Mouse (Mus musculus): ENCODE data around the gene Olfr66.

Gene Olfr66

GRCm38 (mm10) chr7:103886152-103886551 is at the start of gene Olfr66:
TSS of gene Olfr66 (minus strand) at chr7:103886252.
- no peak for DNase-seq (ENCODE audit: low read depth, low spot score)

DNA sequence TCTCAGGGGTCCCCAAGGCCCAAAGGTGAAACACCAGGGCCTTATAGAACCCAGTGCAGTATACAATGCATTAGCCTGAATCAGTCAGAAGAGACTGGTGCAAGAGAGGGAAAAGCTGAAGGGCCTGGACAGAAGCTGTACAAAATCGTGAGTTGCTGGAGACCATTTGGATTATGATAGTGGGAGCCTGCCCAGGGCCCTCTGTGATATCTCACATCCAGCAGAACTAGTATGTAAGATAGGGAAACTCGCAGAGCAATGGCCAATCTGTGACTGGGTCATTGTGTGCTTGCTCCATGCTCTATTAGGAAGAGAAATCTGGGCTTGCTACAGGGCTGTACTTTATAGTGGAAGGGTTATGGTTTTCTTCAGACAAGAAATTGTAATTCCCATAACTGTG is 48.2 kb upstream of the Olfr66 start, which contains the start of gene Olfr632:
Gene Olfr632, plus strand, starts transcription at position 84 of the 400 bp plus-strand sequence.
- DNase-seq (ENCODE audit: low read depth, low spot score): no peak

GRCm38 (mm10) chr7:103928525-103928924 is 42.5 kb upstream of the Olfr66 start, which contains the start of gene Olfr631:
TSS of gene Olfr631 (plus strand) at chr7:103928825.
- no peak for DNase-seq (ENCODE audit: low read depth, low spot score)

GRCm38 (mm10) chr7:103915338-103915737 is 29.3 kb upstream of the Olfr66 start:
- DNase-seq (ENCODE audit: low read depth, low spot score): no peak

- DNase-seq (ENCODE audit: low read depth, low spot score): peak; percentile 23
These were observed 27.0 kb upstream of the Olfr66 start for GRCm38 (mm10) chr7:103912969-103913511.

DNA sequence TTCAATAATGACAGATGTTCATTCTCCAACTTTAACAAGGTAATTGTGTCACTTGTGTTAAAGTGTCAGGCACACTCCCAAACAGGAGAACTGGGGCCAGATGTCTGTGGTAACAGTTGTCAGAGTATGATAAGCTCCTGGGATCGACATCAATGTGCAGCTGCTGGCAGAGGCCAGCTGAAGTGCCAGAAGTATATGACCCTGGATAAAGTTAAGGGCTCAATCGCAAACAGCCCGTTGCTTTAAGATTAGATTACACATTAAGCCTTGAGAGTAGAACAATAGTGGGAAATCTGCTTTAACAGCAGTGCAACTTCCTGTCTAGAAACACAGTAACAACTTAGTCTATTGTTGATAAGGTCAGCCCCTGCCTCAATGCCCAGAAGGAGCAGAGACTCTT is 24.0 kb upstream of the Olfr66 start:
- DNase-seq (ENCODE audit: low read depth, low spot score): no peak

DNA sequence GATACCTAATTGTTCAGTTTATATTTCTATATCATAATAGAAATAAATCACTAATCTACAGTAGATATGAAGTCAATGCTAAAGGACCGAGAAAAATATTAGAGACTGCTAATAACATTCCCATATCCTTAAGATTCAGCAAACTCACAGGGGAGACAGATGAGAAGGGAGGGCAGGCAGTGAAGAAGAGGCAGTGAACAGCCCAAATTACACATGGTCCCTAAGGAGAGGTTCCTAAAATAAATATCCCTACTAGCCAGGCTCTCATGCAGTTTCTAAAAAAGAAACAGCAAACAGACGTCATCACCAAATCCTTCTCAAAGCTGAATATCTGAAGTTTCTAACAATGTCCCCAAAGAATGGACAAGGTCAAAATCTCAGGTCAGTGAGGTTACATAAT is 17.1 kb upstream of the Olfr66 start, which contains the start of gene Olfr65:
Gene Olfr65, plus strand, starts transcription at position 301 of the 400 bp plus-strand sequence.
- DNase-seq (ENCODE audit: low read depth, low spot score): no peak

DNA sequence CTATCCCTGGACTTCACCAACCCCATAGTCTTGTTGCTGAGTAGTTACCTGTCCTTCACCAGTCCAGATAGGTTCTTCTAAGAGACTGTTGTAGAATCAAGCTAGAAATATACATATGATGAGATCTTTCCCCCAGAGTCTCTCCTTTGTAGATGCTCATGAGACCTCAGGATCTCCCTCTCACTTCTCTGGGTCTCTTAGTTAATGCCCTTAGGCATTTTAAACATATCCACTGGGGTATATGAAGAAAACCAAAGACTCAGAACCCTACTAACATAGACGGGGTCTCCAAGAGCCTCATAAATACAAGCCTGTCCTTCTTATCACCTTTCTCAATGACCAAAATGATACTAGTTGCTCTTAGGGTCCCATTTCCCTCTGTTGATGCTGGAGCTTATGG is 8.3 kb upstream of the Olfr66 start, which contains the start of gene Olfr64:
Gene Olfr64, minus strand, starts transcription at position 101 of the 400 bp plus-strand sequence.
- DNase-seq (ENCODE audit: low read depth, low spot score): no peak

DNA sequence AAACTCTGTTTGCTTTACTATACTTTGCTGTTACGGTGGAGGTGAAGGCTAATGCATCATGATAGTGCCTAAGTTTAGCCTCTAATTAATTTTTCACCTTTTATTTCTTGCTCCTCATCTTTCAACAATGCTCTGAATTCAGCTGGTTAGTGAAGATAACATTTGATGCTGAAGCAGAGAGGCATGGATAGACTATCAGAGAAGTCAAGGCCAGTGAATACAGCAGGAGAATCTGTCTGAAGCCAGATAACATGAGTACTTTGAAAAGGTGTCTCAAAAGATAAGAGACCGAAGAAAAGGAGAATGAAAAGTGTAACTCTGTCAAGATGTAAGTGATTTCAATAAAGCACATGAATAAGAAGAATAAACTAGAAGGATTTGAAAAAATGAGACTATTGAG is 9.0 kb downstream of the Olfr66 start:
- DNase-seq (ENCODE audit: low read depth, low spot score): no peak

DNA sequence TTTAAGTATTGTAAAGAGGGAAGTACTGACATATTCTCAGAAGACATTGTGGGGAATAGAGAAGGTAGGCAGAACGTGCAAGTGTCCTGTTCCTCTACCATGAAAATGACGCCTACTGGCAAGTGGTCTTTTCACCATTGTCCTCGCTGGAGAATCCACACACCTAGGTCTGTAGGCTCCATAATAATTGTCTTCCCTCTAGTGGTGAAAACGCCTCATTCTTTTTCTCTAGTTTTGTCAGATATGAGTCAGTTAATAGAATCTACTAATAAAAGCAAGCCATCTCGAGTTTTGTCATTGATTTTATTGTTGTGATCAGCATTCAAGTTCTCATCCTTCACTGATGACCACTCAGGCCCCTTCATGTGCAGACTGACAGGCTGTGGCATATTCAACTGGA is 11.6 kb downstream of the Olfr66 start:
- DNase-seq (ENCODE audit: low read depth, low spot score): no peak

DNA sequence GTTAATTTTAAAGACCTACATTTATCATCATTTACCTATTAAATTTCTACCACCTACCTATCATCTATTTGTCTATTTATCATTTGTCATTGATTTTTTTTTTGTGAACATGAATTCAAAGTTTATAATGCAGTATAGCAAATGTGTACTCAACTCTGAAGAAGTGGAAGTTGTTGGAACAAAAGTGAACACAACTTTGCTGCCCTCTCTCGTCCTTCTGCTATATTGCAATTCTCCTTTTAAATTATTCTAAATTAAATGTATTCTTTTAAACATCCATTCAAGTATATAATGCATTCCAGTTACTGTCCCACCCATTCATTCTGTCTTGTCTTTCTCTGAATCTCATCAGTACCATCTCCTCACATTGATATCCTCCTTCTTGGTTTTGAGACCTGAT is 13.0 kb downstream of the Olfr66 start:
- DNase-seq (ENCODE audit: low read depth, low spot score): no peak

- no peak for DNase-seq (ENCODE audit: low read depth, low spot score)
These were observed 15.4 kb downstream of the Olfr66 start for GRCm38 (mm10) chr7:103870667-103871066.

DNA sequence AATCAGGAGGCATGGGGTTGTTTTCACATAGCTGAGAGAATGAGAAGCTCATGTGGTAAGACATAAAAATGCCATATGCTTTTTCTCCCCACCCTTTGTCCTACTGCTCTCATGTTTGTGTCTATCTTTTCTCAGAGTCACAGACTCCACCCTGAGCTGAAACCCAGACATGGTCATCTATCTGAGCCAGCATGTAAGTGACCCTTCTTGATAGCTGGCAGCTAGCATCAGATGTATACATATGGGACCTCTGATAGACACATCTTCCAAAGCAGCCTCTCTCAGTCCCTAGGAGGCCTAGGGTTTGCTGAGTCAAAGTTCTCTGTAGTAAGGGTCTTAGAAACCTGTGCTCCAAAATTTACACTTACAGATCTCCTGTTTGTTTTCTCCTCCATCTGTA is 20.3 kb downstream of the Olfr66 start:
- no peak for DNase-seq (ENCODE audit: low read depth, low spot score)

DNA sequence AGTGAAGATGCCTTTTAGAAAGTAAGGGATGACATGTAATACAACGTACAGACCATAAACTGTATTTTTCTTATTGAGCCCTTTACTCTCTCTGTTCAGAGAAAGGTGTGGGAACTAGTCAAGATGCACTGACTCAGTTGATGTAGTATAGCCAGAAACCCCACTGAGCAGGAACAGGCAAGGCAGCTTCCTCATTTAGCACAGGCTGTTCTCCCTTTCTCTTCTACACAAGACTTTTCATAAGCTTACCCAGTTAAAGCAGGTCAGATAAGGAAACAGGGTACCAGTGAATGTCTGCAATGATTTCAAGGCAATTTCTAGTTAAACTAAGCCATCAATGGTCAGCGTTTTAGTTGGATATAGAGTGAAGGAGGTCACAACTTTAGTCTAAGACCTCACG is 24.5 kb downstream of the Olfr66 start:
- DNase-seq (ENCODE audit: low read depth, low spot score): no peak

DNA sequence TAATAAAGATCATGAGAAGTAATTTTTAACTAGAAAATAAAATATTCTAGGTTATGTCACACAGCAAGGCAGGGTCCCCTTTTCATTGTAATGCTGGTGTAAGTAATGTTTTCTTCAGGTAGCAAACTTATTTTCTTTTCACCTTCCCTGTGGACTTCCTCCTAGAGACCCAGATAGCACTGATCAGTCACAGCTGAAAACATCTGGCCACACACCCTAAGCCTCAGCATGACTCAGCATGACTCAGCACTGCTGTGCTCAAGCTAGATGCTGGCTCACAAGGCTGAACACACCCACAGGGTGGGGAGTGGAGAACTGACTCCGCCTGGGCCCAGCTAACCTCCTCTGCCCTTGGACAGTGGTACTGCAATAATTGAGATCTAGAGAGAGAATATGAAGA is 25.2 kb downstream of the Olfr66 start:
- peak; percentile 91 for DNase-seq (ENCODE audit: low read depth, low spot score)

DNA sequence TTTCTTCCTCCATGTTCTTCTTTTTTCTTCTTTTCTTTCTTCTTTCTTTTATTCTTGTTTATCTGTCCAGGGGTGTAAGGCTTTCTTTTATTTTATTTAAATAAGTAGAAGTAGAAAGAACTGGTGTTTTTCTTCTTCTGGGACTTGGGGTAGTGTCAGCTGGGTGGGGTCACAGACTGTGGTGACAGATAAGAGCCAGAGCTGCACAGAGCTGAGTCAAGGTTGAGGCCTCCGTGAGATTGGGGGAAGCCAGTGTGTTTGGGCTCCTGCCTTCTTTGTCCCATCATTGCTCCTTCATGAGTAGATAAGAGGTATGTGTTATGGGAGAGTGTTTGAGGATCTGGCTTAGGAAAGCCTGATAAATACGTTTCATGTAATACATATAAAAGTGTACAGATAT is 27.0 kb downstream of the Olfr66 start:
- DNase-seq (ENCODE audit: low read depth, low spot score): no peak

DNA sequence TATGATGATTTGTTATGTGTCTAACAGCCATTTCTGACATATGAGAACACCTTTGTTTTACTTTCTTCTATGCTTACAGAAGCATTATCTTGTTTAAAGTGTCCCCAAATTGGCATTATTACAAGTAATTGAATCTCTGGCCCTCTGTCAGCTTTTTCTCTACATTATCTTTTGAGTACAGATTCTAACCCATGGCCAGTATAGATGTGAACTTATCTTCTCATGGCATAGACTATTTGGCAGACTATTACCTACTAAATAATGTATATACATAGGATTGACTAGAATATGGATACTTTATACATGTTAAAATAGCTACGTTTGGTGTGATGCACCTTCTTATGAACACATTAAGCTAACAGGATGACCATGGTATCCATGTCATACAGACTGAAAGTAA is 31.4 kb downstream of the Olfr66 start:
- no peak for DNase-seq (ENCODE audit: low read depth, low spot score)

- no peak for DNase-seq (ENCODE audit: low read depth, low spot score)
These were observed 33.0 kb downstream of the Olfr66 start, which contains the start of gene Hbb-y for GRCm38 (mm10) chr7:103853090-103853489. TSS of gene Hbb-y (minus strand) at chr7:103853216.

DNA sequence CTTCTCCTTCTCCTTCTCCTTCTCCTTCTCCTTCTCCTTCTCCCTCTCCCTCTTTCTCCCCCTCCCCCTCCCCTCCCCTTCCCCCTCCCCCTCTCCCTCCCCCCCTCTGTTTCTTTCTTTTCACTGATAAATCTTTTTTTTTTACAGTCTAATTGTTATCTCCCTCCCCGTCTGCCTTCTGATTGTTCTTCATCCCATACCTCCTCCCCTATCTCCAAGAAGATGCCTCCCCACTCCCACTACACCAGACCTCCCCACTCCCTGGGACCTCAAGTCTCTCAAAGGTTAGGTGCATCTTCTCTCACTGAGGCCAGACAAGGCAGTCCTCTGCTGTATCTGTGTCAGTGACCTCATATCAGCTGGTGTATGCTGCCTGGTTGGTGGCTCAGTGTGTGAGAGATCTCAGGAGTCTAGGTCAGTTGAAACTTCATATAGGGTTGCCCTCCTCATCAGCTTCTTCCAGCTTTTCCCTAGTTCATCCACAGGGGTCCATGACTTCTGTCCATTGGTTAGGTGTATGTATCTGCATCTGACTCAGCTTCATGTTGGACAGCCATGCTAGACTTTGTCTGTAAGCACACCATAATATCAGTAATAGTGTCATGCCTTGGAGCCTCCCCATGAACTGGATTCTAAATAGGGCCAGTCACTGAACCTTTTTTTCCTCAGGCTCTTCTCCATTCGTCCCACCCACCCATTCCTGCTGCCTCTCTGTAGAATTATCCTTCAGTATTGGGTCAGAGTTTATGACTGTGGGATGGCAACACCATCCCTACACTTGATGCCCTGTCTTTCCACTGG is 41.3 kb downstream of the Olfr66 start:
- DNase-seq (ENCODE audit: low read depth, low spot score): no peak

GRCm38 (mm10) chr7:103843034-103843433 is 43.0 kb downstream of the Olfr66 start, which contains the start of gene Hbb-bh1:
TSS of gene Hbb-bh1 (minus strand) at chr7:103843164.
- DNase-seq (ENCODE audit: low read depth, low spot score): no peak

DNA sequence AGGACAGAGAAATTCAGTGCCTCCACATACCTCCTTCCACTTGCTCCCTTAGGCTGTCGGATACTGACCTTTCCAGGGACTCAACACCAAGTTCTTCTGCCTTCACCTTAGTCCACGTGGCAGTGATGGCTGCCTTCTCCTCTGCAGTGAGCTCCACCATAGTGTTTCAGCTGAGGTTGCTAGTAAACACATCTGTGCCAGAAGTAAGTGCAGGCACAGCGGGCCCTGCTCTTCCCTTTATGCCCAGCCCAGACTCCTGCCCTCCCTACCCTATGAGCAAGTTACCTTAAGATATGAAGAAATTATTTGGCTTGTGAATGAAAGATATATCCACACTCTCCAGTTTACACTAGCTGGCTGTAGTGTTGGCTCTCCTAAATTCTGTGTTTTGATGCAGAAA is 45.8 kb downstream of the Olfr66 start, which contains the start of gene Hbb-bh2:
Gene Hbb-bh2, minus strand, starts transcription at position 253 of the 400 bp plus-strand sequence.
- DNase-seq (ENCODE audit: low read depth, low spot score): no peak

Data from R1 (cell line).